Mouse (Mus musculus): ENCODE measurements around the gene Znrd1as. TPM values are rescaled to one million over a fixed set of nuclear protein-coding genes. Genes with fewer than 3 reads are reported as not detected.
A peak's percentile ranks its signal among the peaks of the same experiment; 100 is the strongest.

The Znrd1as gene
- polyA plus RNA-seq, 1 experiment from 2014 or later, result 6.7 TPM

DNA sequence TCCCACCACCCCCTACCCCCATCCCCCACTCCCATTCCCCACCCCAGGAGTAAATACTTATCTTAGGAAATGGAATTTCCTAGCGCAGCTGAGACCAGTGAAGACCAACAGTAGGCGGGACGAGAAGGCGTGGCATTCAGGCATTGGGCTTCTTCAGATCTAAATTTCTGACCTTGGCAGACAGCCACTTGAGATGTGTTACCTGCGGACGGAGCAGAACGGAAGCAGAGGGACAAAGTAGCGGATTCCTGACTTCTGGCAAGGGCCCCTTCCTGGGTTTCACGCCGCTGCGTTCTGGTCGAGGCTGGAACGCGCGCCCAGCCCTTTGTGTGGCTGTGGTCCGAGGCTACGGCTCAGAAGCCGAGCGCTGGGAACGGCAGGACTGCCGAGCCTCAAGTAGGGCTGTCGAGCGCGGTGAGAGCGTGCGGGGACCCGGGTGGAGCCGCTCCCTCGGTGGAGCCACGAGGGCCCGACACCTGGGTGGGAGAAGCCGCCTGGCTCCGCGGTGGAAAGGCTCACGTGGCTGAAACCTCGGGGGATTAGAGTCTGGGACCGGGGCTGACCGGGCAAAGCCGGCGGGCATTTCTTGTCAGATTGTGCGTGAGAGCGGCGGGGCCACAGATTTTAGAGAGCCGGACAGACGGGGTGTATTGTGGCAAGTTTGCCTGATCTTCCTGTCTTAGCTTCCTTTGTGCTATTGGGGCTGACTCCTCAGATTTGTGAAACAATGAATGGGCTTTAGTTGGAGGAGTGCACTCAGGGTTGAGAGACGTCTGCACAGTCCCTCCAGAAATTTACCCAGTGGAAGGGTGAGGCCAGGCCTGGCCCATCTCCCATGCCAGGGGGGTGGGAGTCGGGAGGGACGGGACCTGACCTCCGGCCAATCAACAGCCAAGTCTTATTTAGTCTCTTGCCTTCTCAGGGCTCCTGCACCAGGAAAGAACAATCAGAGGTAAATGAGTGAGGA lies 44.3 kb downstream of the Znrd1as start:
- Histone ChIP-seq H3K27ac (peak overlapping the region; percentile 95), H3K36me3 (peaks cover 13% of the 10 kb centered on the region), H3K27me3 (no peaks in the 10 kb centered on the region), H3K9ac (peak overlapping the region; percentile 86), H3K4me3 (peak overlapping the region; percentile 73), H3K4me2 (peak overlapping the region; percentile 85), H3K4me1 (peaks cover 14% of the 10 kb centered on the region), H3K9me3 (no peaks in the 10 kb centered on the region)
- WGBS, result under 1% methylated on average over 49 of the region's 49 CpGs
- peak; percentile 92 for ATAC-seq (ENCODE audit: borderline replicate concordance, extremely low read depth, low FRiP score, low TSS enrichment)

DNA sequence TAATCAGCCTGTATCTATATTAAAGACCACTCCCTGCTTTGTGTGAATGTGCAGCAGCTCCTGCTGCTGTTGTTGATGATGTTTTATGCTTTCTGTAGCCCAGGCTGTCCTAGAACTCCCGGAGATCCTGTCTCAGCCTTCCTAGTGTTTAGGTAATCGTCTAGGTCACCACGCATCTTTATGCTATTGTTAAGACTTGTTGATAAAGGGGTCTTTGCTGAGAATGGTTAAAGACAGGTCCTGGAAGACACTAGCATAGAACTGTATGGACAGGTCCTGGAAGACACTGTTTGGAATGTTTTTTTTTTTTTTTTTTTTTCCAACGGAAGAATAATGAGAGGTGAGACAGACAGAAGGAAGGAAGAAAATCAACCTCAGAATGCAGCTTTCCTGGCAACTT lies 45.0 kb downstream of the Znrd1as start:
- Histone ChIP-seq H3K27me3 (no peaks in the 10 kb centered on the region), H3K4me1 (peaks cover 14% of the 10 kb centered on the region), H3K36me3 (peaks cover 20% of the 10 kb centered on the region), H3K27ac (0 out of 2 replicates have a peak overlapping the region, but pooled peaks have one; percentile 95), H3K4me3 (peak overlapping the region; percentile 73), H3K9me3 (no peaks in the 10 kb centered on the region), H3K9ac (peak overlapping the region; percentile 86), H3K4me2 (peak overlapping the region; percentile 85)
- 12% methylated on average over 4 of the region's 4 CpGs for WGBS
- ATAC-seq (ENCODE audit: borderline replicate concordance, extremely low read depth, low FRiP score, low TSS enrichment), result no peak

GRCm38 (mm10) chr17:37008161-37008560 lies 49.8 kb downstream of the Znrd1as start:
- no peak for ATAC-seq (ENCODE audit: borderline replicate concordance, extremely low read depth, low FRiP score, low TSS enrichment)
- no peaks in the 10 kb centered on the region for H3K9me3 ChIP-seq
- H3K36me3 ChIP-seq, result peaks cover 38% of the 10 kb centered on the region
- H3K27me3 ChIP-seq, result no peaks in the 10 kb centered on the region
- no peak overlapping the region for H3K27ac ChIP-seq
- no peak overlapping the region for H3K4me3 ChIP-seq
- H3K9ac ChIP-seq, result no peak overlapping the region
- H3K4me2 ChIP-seq, result no peak overlapping the region
- peaks cover 15% of the 10 kb centered on the region for H3K4me1 ChIP-seq
- 84% methylated on average over 6 of the region's 6 CpGs for WGBS

DNA sequence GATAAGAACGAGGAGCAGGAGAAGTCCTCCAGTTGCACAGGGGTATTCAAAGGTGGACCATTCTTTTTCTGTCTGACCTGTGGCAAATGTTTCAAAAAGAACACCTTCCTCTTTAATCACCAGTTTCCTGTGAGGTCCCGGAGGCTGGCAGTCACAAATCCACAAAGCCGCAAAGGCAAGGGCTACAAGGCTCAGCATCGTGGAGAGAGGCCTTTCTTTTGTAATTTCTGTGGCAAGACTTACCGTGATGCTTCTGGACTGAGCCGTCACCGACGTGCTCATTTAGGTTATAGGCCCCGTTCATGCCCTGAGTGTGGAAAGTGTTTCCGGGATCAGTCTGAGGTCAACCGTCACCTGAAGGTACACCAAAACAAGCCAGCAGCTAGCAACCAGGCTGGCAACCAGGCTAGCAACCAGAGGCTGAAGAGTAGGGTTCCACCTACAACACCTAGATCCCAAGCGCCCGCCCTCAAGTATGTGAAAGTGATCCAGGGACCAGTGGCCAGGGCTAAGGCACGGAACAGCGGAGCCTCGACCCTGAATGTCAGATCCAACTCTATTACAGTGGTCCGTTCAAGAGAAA lies 51.2 kb downstream of the Znrd1as start:
- Histone ChIP-seq H3K27ac (no peak overlapping the region), H3K4me2 (no peak overlapping the region), H3K4me3 (no peak overlapping the region), H3K36me3 (peaks cover 37% of the 10 kb centered on the region), H3K9ac (no peak overlapping the region), H3K27me3 (no peaks in the 10 kb centered on the region), H3K9me3 (no peaks in the 10 kb centered on the region), H3K4me1 (0 out of 2 replicates have a peak, but pooled peaks cover 7% of the 10 kb centered on the region)
- no peak for ATAC-seq (ENCODE audit: borderline replicate concordance, extremely low read depth, low FRiP score, low TSS enrichment)
- 90% methylated on average over 17 of the region's 17 CpGs for WGBS

GRCm38 (mm10) chr17:37011719-37012118 lies 53.3 kb downstream of the Znrd1as start:
- H3K9me3 ChIP-seq, result no peaks in the 10 kb centered on the region
- H3K9ac ChIP-seq, result no peak overlapping the region
- 66% methylated on average over 3 of the region's 3 CpGs for WGBS
- no peak overlapping the region for H3K4me3 ChIP-seq
- H3K4me1 ChIP-seq, result 0 out of 2 replicates have a peak, but pooled peaks cover 6% of the 10 kb centered on the region
- H3K27ac ChIP-seq, result no peak overlapping the region
- H3K36me3 ChIP-seq, result peaks cover 28% of the 10 kb centered on the region
- H3K27me3 ChIP-seq, result no peaks in the 10 kb centered on the region
- H3K4me2 ChIP-seq, result no peak overlapping the region
- no peak for ATAC-seq (ENCODE audit: borderline replicate concordance, extremely low read depth, low FRiP score, low TSS enrichment)

DNA sequence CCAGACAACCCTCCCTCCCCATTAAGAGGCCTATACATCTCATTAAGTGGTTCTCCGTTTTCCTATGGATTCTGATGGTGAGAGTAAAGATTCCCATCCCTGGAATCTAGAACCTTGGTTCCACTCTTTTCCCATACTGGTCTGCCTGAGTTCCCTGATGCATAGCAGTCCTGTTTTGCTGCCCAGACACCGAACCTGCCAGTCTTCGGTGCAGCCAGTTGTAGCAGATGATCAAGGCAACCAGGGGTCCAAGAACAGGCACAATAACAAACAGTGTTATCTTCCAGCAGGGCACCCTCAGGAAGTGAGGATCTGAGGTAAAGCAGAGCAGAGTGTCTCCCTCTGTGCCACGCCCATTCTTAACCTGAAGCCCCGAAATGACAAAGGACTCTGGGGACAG lies 53.7 kb downstream of the Znrd1as start:
- ATAC-seq (ENCODE audit: borderline replicate concordance, extremely low read depth, low FRiP score, low TSS enrichment), result no peak
- no peaks in the 10 kb centered on the region for H3K9me3 ChIP-seq
- 0 out of 2 replicates have a peak, but pooled peaks cover 6% of the 10 kb centered on the region for H3K4me1 ChIP-seq
- H3K27ac ChIP-seq, result no peak overlapping the region
- H3K4me2 ChIP-seq, result no peak overlapping the region
- peaks cover 26% of the 10 kb centered on the region for H3K36me3 ChIP-seq
- no peak overlapping the region for H3K9ac ChIP-seq
- 54% methylated on average over 5 of the region's 5 CpGs for WGBS
- no peaks in the 10 kb centered on the region for H3K27me3 ChIP-seq
- no peak overlapping the region for H3K4me3 ChIP-seq

Other genes starting within 250 kb of the Znrd1as start
- gene H2-M10.5, start 185.7 kb upstream of the Znrd1as start, polyA plus RNA-seq (2015; fragmentation: Nextera tagmentation; extraction: Ambion mirVana), result not detected in 2 replicates
- not detected in 2 replicates for gene H2-M10.6, start 146.4 kb upstream of the Znrd1as start, polyA plus RNA-seq (2015; fragmentation: Nextera tagmentation; extraction: Ambion mirVana)
- 39.2 and 43.6 TPM in 2 replicates for gene Trim26, start 121.5 kb upstream of the Znrd1as start, polyA plus RNA-seq (2015; fragmentation: Nextera tagmentation; extraction: Ambion mirVana)
- 0.14 and 0.21 TPM in 2 replicates for gene Trim15, start 91.4 kb upstream of the Znrd1as start, polyA plus RNA-seq (2015; fragmentation: Nextera tagmentation; extraction: Ambion mirVana)
- gene Trim10, start 89.0 kb upstream of the Znrd1as start, polyA plus RNA-seq (2015; fragmentation: Nextera tagmentation; extraction: Ambion mirVana), result 4.0 and 5.7 TPM in 2 replicates
- not detected in 2 replicates for gene Trim40, start 68.5 kb upstream of the Znrd1as start, polyA plus RNA-seq (2015; fragmentation: Nextera tagmentation; extraction: Ambion mirVana)
- gene Trim31, start 60.5 kb upstream of the Znrd1as start, polyA plus RNA-seq (2015; fragmentation: Nextera tagmentation; extraction: Ambion mirVana), result 0.09 and 0.16 TPM in 2 replicates
- 0.43 and 1.1 TPM in 2 replicates for gene Rnf39, start 15.7 kb upstream of the Znrd1as start, polyA plus RNA-seq (2015; fragmentation: Nextera tagmentation; extraction: Ambion mirVana)
- gene Ppp1r11, start 6.9 kb upstream of the Znrd1as start, polyA plus RNA-seq (2015; fragmentation: Nextera tagmentation; extraction: Ambion mirVana), result 104 and 113 TPM in 2 replicates
- 98.4 and 102 TPM in 2 replicates for gene Znrd1, start within 50 bp of the Znrd1as start, polyA plus RNA-seq (2015; fragmentation: Nextera tagmentation; extraction: Ambion mirVana)
- gene 2410137M14Rik, start 22.6 kb downstream of the Znrd1as start, polyA plus RNA-seq (2015; fragmentation: Nextera tagmentation; extraction: Ambion mirVana), result not detected in 2 replicates
- gene H2-M5, start 30.9 kb downstream of the Znrd1as start, polyA plus RNA-seq (2015; fragmentation: Nextera tagmentation; extraction: Ambion mirVana), result 0.40 and 0.48 TPM in 2 replicates
- 77.9 and 79.8 TPM in 2 replicates for gene Zfp57, start 42.6 kb downstream of the Znrd1as start, polyA plus RNA-seq (2015; fragmentation: Nextera tagmentation; extraction: Ambion mirVana)
- gene Mog, start 64.8 kb downstream of the Znrd1as start, polyA plus RNA-seq (2015; fragmentation: Nextera tagmentation; extraction: Ambion mirVana), result 0.14 TPM in 1 of 2 replicates, not detected in the other
- 9.4 and 9.7 TPM in 2 replicates for gene Gabbr1, start 87.4 kb downstream of the Znrd1as start, polyA plus RNA-seq (2015; fragmentation: Nextera tagmentation; extraction: Ambion mirVana)
- gene Olfr90, start 129.9 kb downstream of the Znrd1as start, polyA plus RNA-seq (2015; fragmentation: Nextera tagmentation; extraction: Ambion mirVana), result not detected in 2 replicates
- not detected in 2 replicates for gene Olfr91, start 139.7 kb downstream of the Znrd1as start, polyA plus RNA-seq (2015; fragmentation: Nextera tagmentation; extraction: Ambion mirVana)
- not detected in 2 replicates for gene Olfr92, start 161.5 kb downstream of the Znrd1as start, polyA plus RNA-seq (2015; fragmentation: Nextera tagmentation; extraction: Ambion mirVana)
- gene Olfr93, start 202.9 kb downstream of the Znrd1as start, polyA plus RNA-seq (2015; fragmentation: Nextera tagmentation; extraction: Ambion mirVana), result not detected in 2 replicates
- gene Ubd, start 235.3 kb downstream of the Znrd1as start, polyA plus RNA-seq (2015; fragmentation: Nextera tagmentation; extraction: Ambion mirVana), result 0.86 TPM in 1 of 2 replicates, not detected in the other
- not detected in 2 replicates for gene Olfr94, start 242.4 kb downstream of the Znrd1as start, polyA plus RNA-seq (2015; fragmentation: Nextera tagmentation; extraction: Ambion mirVana)